Mouse (Mus musculus) erythroid progenitor cell, adult 5-6 weeks (primary cell): Measurements from ENCODE around the gene Parp1. TPM values are rescaled to one million over a fixed set of nuclear protein-coding genes. Genes with fewer than 3 reads are reported as not detected.
A peak's percentile ranks its signal among the peaks of the same experiment; 100 is the strongest.
"Not testable (repeated sequence)": the region's sequence is repeated elsewhere in the genome, so short reads cannot be mapped to it uniquely, and the experiment has no call there.

Source experiments
- ATAC-seq: replicated peaks from 2 replicates; pipeline ENCODE4 v1.8.0; 2016; ENCODE audit warnings: moderate number of reproducible peaks, mild to moderate bottlenecking, moderate TSS enrichment, inconsistent platforms; ENCODE audit not compliant: poor library complexity, low FRiP score, severe bottlenecking
- total RNA-seq, 2 experiments: library from RNA; stranded (forward) in 1 of 2; stranded (reverse) in 1 of 2; fragments of 150-400 nt in 1 of 2; fragments of 186-747, 209-891 nt in 1 of 2; gene quantifications; 2 replicates each; pipeline versions ENCODE4 v1.2.3 to v1.2.4; 2015 to 2017; ENCODE audit warnings: low replicate concordance in 2 of 2

Parp1 gene
- total RNA-seq, 2 experiments from 2014 or later, result 20.3 to 38.6 TPM

DNA sequence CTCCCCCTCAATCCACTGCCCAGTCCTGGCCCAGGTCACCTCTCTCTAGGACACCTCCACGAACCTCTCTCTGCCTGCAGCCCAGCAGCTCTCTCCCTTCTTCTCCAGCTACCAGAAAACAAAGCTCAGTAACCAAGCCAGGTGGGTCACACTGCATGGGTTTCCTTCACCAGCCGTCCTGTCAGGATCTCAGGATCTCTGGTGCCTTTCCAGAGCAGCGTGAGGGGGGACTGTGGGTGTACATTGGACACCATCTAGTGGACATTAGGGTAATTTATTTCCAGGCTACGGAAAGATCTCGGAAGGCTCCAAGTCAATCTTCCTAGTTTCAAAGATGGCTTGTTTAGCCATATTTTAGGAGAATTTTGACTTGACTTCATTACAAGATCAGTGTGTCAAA, 18.0 kb upstream of the Parp1 start:
- ATAC-seq, result no peak

DNA sequence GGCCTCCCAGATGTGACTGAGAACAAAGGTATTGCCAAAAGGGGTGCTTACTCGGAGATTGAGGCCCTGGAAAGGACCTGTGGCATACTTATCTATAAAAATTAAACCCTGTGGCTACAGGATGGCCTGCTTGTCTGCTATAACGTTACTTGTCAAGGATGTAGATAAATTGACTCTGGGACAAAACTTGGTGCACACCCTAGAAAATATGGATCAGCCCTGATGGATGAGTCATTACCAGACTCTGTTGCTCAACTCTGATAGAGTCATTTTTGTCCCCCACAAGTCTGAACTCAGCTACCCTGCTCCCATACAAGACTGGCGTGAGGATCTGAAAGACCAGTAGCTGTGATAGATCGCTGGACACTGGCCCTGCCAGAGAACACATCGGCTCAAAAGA, 11.8 kb upstream of the Parp1 start:
- no peak for ATAC-seq

DNA sequence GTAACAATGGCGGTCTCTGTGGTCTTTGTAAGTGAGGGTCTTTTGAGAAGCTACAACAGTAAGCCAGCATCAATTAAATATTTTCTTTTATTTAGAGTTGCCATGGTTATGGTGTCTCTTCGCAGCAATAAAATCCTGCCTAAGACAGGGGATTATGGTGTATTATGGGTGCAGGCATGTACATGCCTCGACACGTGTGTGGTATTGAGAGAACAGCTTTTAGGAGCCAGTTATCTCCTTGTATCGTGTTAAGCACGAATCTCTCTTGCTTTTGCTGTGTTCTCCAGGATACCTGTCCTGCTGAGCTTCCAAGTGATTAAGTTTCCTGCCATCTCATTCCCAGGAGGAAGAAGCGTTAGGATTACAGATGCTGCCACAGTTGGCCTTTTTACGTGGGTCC, 9.3 kb upstream of the Parp1 start:
- no peak for ATAC-seq

DNA sequence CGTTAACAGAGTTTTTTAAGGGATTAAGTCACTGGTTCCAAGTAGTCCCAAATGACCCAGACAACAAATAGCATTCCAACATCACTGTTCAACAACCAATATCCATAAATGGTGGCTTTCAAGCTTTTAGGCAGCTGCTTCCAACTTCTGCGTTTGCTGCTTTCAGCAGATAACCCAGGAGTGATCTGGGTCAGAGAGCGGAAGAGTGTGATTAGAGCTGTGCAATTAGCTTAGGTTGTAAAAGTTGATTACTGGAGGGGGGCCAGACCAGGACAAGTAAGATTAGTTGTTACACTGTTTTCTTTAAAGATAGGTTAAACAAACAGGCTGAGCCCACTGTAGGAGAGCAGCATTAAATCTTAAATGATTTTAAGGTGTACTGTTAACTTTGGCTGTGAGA, 7.5 kb upstream of the Parp1 start:
- no peak for ATAC-seq

DNA sequence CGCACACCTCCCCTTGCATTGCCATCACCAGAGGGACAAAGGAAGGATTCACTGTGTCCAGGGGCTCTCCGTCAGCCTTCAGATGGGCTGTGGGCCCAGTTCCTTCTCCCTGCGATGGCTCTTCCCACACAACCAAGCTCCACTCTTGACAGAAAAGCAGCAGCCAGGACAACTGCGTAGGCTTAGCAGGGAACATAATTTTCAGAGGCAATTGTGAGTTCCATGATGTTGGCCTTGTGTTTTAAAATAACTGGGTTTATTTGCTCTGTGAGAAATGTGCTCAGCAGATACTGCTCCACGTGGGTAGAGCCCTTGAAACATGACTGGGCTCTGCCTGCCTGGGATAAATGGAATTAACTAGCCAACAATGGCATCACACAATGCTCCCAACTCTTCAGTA, 3.8 kb upstream of the Parp1 start:
- ATAC-seq, result no peak

DNA sequence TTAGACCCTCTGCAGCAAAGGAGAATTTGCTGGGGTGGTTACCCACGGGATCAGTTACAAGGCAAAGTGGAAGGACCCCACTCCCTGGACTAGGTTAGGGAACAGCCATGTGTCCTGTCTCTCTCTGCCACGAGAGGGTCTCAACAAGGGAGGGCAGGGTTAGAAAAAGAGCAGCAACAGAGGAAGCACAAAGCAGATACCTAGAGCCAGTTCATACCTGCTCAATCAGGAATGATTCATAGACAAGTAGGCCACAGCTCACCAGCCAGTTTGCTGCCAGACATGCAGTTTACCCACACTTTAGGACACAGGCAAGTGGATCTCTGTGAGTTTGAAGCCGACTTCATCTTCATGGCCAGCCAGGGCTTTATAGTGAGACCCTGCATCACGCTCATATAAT, 963 bp upstream of the Parp1 start:
- ATAC-seq, result no peak

DNA sequence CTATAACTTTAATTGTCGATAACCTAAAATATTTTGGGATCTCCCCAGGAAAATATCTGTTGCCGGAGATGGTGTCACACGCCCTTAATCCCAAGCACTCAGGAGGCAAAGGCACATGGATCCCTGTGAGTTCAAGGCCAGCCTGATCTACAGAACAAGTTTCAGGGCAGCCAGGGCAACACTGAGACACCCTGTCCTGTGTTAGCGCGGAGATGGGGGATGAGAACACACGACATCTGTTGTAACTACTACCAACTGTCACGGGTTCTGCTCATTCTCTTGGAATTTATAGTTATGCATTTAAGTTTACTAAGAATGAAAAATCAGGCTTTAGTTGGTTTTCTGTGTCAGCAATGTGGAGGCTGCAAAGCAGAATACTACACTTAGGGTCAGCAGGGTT, 476 bp upstream of the Parp1 start:
- no peak for ATAC-seq

DNA sequence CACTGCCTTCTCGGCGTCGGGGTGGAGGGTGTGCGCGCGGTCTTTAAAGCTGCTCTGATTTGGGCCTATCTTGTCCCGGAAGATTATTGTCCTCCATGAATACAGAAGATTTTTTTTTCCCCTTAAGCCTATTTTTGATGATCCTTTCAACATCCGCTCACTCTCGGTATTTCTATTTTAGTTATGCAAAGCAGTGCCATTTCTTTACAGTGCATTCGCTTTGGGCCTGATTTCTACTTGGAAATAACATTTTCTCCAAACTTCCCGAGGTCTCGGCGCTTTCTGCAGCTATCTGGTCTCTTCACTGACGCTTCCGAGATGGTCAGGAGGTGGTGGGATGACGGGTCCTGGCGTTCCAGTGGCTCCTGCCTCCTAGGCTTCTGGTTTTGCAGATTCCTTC, 729 bp downstream of the Parp1 start:
- ATAC-seq, result no peak

DNA sequence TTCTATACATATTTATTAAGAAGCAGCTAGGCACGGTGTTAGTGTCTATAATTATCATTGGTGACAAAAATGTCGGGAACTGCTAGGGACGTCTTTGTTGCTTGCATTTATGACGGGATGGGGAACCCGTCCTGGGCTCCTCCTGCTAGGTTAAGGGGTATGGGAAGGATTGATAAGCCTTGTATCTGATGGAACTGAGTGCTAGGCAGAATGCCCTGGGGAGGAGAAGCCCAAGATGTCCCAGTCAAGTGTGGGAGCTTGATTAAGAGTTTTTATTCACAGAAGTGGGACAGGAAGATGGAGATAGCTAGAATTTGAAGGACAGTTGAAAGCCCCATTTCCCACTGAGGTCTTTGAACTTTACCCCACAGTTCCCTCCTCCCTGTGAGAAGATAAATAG, 1.5 kb downstream of the Parp1 start:
- ATAC-seq, result peak; percentile 50

DNA sequence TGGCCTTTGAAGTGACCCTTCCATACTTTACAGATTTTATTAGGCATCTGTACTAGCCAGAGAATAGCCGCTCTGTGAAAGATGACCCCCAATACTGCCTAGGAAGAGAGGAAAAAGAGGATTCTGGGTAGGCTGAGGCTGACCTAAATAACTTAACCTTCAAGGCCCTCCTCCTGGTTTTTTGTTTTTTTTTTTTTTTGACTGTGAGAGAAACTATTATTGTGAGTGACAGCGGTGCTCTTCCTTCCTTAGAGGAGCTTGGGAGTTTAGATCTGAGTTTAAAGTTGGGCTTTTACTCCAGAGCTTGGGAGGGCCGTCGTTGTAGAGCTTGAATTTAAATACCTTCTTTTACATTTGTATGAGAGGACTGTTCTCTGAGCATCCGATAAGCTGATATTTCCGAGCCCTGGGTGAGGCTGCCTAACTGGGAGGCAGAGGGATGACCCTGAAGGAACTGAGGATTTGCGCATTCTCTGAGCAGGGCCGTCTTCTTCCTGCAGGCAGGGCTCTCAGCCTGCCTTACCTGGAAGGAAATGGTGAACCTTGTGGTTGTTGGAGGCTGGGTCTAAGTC, 2.4 kb downstream of the Parp1 start:
- ATAC-seq, result no peak

DNA sequence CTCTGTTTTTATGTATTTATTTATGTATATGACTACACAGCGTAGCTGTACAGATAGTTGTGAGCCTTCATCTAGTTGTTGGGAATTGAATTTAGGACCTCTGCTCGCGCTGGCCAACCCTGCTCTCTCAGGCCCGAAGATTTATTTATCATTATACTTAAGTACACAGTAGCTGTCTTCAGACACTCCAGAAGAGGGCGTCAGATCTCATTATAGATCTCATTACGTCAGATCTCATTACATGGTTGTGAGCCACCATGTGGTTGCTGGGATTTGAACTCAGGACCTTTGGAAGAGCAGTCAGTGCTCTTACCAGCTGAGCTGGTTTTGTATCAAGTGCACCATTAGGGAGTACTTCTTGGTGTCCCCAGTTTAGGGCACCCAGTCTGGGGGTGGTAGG, 3.0 kb downstream of the Parp1 start:
- ATAC-seq, result not testable (repeated sequence)

DNA sequence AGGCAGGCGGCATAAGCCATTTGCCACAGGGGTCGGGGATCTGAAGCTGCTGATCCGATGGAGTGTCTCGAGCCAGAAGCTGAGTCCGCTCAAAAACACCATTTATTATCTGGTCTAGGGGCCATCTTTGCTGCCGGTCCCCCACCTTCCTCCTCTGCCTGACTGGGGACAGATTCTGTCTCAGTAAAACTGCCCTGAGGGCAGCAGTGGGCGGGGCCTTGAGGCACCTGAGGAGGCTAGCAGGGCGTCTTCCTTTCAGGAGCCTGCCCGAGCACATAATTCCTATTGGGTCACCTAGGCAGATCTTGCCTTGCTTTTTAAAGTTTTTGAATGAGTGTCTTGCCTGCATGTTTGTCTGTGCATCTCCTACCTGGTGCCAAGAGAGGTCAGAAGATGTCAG, 3.4 kb downstream of the Parp1 start:
- ATAC-seq, result no peak

DNA sequence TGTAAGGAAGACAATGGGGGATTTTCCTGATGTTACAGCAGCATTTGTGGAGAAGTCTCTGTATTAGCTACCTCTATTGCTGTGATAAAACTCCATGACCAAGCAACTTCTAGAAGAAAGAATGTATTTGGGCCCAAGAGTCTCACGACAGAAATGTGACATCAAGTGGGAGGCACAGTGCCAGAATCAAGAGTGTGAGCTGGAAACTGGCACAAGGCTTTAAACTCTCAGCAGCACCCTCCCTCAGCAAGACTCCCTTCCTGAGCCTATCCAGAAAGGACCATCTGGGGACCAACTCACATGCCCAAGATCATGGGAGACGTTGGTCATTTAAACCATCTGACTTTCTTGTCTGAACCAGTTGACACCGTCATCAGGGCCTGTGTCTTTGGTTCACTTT, 7.8 kb downstream of the Parp1 start:
- ATAC-seq, result no peak

DNA sequence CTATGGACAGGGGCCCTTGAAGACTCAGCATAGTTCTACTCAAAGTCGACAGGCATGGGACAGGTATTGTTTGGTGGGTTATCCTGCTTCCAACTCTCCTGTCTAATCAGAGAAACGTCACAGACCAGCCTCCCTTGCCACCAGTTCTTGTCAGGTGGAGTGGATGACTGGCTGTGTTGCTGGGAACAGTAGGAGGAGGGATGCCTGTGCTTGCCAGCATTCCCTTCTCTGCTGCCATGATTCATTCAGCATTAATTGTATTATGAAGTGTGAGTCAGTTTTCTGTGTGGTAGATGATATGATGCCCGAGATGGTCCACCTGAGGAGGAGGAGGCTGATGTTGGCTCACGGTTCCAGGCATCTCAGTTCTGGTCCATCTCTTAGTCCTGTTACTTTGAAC, 9.1 kb downstream of the Parp1 start:
- ATAC-seq, result no peak

DNA sequence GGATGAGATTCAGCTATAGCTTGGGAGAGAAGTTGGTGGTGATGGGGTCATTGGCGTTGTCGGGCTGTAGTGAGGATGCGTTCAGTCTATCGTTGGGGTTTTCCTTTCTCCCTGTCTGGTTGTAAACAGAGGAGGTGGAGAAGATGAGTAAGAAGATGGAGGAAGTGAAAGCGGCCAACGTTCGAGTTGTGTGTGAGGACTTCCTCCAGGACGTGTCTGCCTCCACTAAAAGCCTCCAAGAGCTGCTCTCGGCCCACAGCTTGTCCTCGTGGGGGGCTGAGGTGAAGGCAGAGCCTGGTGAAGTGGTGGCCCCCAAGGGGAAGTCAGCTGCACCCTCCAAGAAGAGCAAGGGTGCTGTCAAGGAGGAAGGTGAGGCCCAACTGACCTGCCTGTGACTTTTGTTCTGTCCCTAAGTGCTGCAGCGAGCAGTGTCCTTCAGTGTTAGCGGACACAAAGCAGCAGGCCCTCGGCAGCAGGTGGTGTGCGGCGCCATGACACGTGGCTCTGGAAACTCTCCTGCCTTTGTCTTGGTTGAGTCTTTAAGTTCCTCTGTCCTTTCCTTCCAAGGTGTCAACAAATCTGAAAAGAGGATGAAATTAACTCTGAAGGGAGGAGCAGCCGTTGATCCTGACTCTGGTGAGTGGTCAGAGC, 19.2 kb downstream of the Parp1 start:
- no peak for ATAC-seq

DNA sequence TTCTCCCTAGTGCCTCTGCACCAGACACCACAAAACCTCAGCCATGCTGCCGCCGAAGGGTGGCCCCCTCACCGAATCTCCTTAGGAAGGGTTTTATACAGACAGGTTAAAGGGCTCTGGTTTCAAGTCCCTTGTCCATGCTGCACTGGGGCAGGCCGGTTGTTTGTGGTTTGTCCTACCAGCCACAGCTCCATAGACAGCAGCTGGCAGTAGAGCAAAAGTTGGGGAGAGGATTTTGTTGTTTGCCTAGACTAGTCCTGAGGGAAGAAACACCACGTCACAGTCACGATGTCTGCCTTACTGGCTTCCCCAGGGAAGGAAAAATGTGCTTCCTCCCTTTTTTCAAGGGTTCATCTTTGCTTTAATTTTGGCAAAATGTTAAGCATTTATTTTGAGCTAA, 31.9 kb downstream of the Parp1 start:
- no peak for ATAC-seq

DNA sequence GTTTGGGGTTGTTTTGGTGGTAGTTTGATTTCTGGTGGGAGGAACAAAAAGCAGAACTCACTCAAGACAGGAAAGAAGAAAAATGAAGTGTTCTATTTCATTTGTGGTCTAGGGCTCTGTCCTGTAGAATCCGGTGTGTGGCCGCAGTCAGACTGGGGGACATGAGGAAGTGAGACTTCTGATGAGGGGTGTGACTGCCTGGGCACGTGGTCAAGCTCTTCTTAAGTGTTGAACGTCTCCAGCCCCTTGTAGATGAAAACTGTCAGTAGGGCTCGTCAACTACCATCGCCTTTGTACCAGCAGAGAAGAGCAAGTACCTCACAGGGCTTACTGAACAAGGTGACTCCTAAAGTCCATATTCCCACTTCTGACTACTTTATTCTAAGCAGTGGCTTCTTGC, 33.1 kb downstream of the Parp1 start:
- no peak for ATAC-seq

DNA sequence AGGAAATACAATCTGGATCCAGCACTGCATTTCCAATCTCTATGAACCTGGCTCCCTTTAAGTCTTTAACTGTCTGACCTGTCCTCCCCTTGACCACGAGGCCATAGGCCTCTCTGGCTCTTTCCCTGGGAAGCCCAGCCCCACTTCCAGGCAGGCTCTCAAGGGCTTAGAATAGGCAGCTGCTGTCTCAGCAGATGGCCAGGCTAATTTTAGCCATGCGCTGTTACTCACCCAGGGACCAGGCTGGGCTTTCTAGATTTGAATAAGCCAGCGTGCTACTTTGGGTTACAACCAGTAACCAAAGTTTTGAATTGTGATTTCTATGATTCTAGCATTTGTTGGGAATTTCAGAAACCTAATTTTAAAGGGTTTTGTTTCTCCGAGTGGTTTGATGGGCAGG, 35.9 kb downstream of the Parp1 start:
- no peak for ATAC-seq

DNA sequence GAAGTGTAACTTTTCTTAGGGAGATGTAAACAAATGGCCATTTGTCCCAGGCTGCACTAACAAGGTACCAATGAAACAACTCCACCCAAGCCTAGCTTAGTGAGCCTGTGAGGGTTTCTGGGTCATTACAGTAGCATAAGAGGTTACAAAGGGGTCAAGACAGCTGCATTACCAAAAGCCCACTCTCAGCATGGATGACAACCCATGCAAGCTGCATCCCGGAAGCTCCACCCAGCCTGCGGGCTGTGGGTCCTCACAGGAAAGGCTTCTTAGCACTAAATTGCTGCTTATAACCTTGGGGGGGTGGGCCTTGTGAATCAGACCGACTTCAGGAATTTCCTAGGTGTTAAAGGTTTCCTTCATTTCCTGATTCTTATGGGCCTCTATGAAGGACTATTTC, 37.4 kb downstream of the Parp1 start:
- no peak for ATAC-seq

DNA sequence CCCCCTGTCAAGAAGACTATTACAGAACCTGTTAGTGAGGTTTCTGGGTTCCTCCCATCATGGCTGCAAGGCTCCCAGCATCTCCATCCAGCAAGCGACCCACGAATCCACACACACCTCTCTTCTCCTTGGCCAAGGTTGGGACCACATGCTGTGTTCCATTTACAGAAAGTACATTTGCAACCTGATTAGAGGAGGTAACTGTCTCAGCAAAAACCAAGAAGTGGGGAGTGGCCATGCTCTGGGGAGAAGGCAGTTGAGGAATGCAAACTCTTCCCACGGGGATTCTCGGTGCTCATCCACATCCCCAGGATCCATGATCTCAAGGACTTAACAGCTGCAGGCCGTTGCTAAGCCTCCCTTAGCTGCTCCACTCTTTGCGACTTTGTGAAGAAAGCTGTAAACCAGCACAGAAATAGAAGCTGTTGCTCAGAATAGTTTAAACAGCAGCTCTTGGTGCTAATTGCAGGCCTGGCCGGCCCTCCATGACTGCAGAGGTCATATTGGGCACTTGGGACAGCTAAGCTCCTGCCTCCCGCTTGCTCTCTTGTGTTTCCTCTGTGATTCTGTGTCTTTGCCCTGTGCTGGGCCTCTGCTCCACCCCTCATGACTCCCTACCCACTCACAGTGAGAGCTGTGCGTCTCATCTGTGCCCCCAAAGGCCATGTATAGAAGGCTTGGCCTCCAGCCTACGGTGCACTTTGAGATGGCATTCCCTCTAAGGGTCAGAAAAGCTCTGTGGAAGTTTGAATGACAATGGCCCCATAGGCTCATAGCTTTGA, 38.3 kb downstream of the Parp1 start:
- ATAC-seq, result no peak

DNA sequence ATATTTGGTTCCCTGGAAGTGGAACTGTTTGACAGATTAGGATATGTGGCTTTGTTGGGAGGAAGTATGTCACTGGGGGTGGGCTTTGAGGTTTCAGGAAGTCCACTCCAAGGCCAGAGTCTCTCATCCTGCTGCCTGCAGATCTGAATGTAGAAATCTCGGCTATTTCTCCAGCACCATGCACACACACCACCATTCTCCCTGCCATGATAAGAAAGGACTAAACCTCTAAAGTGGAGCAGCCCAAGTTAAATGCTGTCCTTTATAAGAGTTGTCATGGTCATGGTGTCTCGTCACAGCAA, 38.8 kb downstream of the Parp1 start:
- no peak for ATAC-seq

DNA sequence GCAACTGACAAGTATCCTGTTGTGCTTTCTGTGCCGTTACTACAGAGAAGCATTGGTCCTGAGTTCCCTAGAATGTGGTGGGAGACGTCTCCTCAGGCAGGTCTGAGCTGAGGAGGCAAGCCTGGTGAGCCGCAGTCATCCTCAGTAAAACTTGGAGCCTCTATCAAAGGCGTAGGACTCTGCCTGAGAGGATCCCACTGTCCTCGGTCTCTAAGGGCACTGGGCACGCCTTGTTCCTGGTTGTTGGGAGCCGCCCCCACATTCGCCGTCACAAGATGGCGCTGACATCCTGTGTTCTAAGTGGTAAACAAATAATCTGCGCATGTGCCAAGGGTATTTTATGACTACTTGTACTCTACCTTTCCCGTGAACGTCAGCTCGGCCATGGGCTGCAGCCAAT, 43.1 kb downstream of the Parp1 start:
- ATAC-seq, result not testable (repeated sequence)
